In the genomic region with DNA sequence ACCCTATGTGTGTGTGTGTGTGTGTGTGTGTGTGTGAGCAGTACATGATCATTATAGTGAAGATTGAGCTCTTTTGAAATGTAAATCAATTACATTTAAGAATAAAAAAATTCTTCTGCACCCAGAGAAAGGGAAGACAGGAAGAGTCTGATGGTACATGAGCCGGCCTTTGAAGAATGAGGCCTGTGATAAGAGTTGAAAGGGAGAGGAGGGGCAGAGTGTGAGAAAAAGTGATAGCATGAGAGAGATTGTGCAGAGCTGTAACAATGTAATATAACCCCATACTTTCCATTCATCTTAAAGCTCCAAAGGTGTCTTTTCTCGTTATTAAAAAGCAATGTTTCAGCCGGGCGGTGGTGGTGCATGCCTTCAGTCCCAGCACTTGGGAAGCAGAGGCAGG, we compare ENCODE assay signal across 22 mouse cellular contexts. TPM values are rescaled to one million over a fixed set of nuclear protein-coding genes. Genes with fewer than 3 reads are reported as not detected.
A peak's percentile ranks its signal among the peaks of the same experiment; 100 is the strongest.
DNase-seq lines count a peak whose midpoint lies in the region; ATAC-seq and TF ChIP-seq lines count a peak whose summit lies in the region.
"Had no signal": no experiment of that assay in that cellular context is flagged by ENCODE, and none has a peak within 500 bp of the region (broad histone marks: within the 10 kb centered on the region; RNA-seq: fewer than 3 reads in every experiment).

No protein-coding gene starts in this region.

- no peaks in the 10 kb centered on the region for H3K36me3 ChIP-seq in liver, embryonic 13.5 days
- no peaks in the 10 kb centered on the region for H3K36me3 ChIP-seq in liver, postnatal 0 days (replicated peaks; ENCODE audit: insufficient read depth, low read length)
- H3K36me3 ChIP-seq in forebrain, embryonic 15.5 days, result no peaks in the 10 kb centered on the region
- H3K36me3 ChIP-seq: embryonic facial prominence, embryonic 10.5 days; embryonic facial prominence, embryonic 12.5 days; forebrain, embryonic 10.5 days; forebrain, embryonic 12.5 days; G1E had no signal

- no peak for DNase-seq in liver, embryonic 13.5 days
- no peak for DNase-seq in liver, postnatal 0 days
- DNase-seq in c-Kit-positive CD71-positive TER-119-negative erythroid progenitor cells, embryonic 14.5 days (ENCODE audit: low read depth), result peak; percentile 10
- no peak for DNase-seq in lung, postnatal 14 days
- DNase-seq: adrenal gland, adult 8-10 months; adrenal gland, postnatal 14 days; adrenal gland, postnatal 36 days; B cell, adult 2 months; forebrain, postnatal 0 days had no signal

- ATAC-seq in liver, embryonic 13.5 days (ENCODE audit: low read depth), result peak; percentile 62; the same call in 1 of the 2 replicates
- ATAC-seq in liver, postnatal 0 days, result no peak
- peak; percentile 55; the same call in 1 of the 2 replicates for ATAC-seq in erythroid progenitor cell, adult 5-6 weeks (replicated peaks; ENCODE audit: low FRiP score, poor library complexity, severe bottlenecking)
- ATAC-seq in megakaryocyte-erythroid progenitor cell, adult 5-6 weeks (replicated peaks; ENCODE audit: low FRiP score, low TSS enrichment, poor library complexity, severe bottlenecking), result peak; percentile 79
- no peak for ATAC-seq in forebrain, embryonic 15.5 days (replicated peaks)
- ATAC-seq: activated CD4-positive, CD25-positive, alpha-beta regulatory T cell, adult 4 months; CD4-positive, CD25-positive, alpha-beta regulatory T cell, adult 4 months; forebrain, embryonic 14.5 days; forebrain, postnatal 0 days; Patski had no signal

- H3K4me2 ChIP-seq in liver, embryonic 13.5 days, result no peak overlapping the region
- no peak overlapping the region for H3K4me2 ChIP-seq in liver, postnatal 0 days (ENCODE audit: low read depth, low read length)
- H3K4me2 ChIP-seq in forebrain, embryonic 15.5 days (replicated peaks), result no peak overlapping the region
- H3K4me2 ChIP-seq: embryonic facial prominence, embryonic 12.5 days; forebrain, embryonic 12.5 days had no signal

- peaks cover 9% of the 10 kb centered on the region for H3K4me1 ChIP-seq in liver, embryonic 13.5 days (replicated peaks)
- H3K4me1 ChIP-seq in liver, postnatal 0 days (ENCODE audit: insufficient read depth), result no peaks in the 10 kb centered on the region
- no peaks in the 10 kb centered on the region for H3K4me1 ChIP-seq in forebrain, embryonic 15.5 days
- H3K4me1 ChIP-seq: embryonic facial prominence, embryonic 12.5 days; forebrain, embryonic 12.5 days had no signal

- no peaks in the 10 kb centered on the region; the same call in 1 of the 2 replicates for H3K9me3 ChIP-seq in liver, embryonic 13.5 days (replicated peaks)
- H3K9me3 ChIP-seq in liver, postnatal 0 days (ENCODE audit: low read length), result no peaks in the 10 kb centered on the region
- H3K9me3 ChIP-seq in forebrain, embryonic 15.5 days, result no peaks in the 10 kb centered on the region
- H3K9me3 ChIP-seq: embryonic facial prominence, embryonic 12.5 days; forebrain, embryonic 10.5 days; forebrain, embryonic 12.5 days had no signal

- H3K27me3 ChIP-seq in liver, embryonic 13.5 days, result no peaks in the 10 kb centered on the region
- H3K27me3 ChIP-seq in liver, postnatal 0 days (ENCODE audit: insufficient read depth, low read length), result no peaks in the 10 kb centered on the region
- no peaks in the 10 kb centered on the region for H3K27me3 ChIP-seq in forebrain, embryonic 15.5 days
- H3K27me3 ChIP-seq: CH12.LX; embryonic facial prominence, embryonic 12.5 days; forebrain, embryonic 12.5 days had no signal

- H3K4me3 ChIP-seq in liver, embryonic 13.5 days (replicated peaks), result no peak overlapping the region
- no peak overlapping the region for H3K4me3 ChIP-seq in liver, postnatal 0 days (ENCODE audit: low read depth, low read length)
- no peak overlapping the region for H3K4me3 ChIP-seq in forebrain, embryonic 15.5 days
- H3K4me3 ChIP-seq: embryonic facial prominence, embryonic 10.5 days; embryonic facial prominence, embryonic 12.5 days; forebrain, embryonic 10.5 days; forebrain, embryonic 12.5 days had no signal

- H3K9ac ChIP-seq in liver, embryonic 13.5 days, result no peak overlapping the region
- no peak overlapping the region for H3K9ac ChIP-seq in liver, postnatal 0 days (replicated peaks)
- no peak overlapping the region for H3K9ac ChIP-seq in forebrain, embryonic 15.5 days (replicated peaks)
- H3K9ac ChIP-seq: embryonic facial prominence, embryonic 12.5 days; forebrain, embryonic 12.5 days; forebrain, postnatal 0 days had no signal

- TF ChIP-seq EP300 in liver, postnatal 0 days (IDR thresholded peaks at IDR 0.05; ENCODE audit: low read depth), result no peak

- WGBS in liver, embryonic 13.5 days (ENCODE audit: insufficient replicate concordance), result 56% methylated on average over 4 of the region's 4 CpGs
- WGBS in liver, postnatal 0 days (ENCODE audit: insufficient replicate concordance), result 60% methylated on average over 4 of the region's 4 CpGs
- WGBS in forebrain, embryonic 15.5 days, result 91% methylated on average over 4 of the region's 4 CpGs

- no peak for TF ChIP-seq CTCF in liver, postnatal 0 days (IDR thresholded peaks at IDR 0.05; ENCODE audit: low read depth)

- no peak overlapping the region for H3K27ac ChIP-seq in liver, embryonic 13.5 days
- no peak overlapping the region for H3K27ac ChIP-seq in liver, postnatal 0 days (ENCODE audit: low read depth)
- no peak overlapping the region for H3K27ac ChIP-seq in forebrain, embryonic 15.5 days (replicated peaks)
- H3K27ac ChIP-seq: embryonic facial prominence, embryonic 10.5 days; embryonic facial prominence, embryonic 12.5 days; forebrain, embryonic 10.5 days; forebrain, embryonic 12.5 days had no signal

RNA-seq across cellular contexts. Expression of a gene that starts 47.8 kb away (rescaled TPM):
- polyA plus RNA-seq in liver, embryonic 13.5 days (2015; fragmentation: Nextera tagmentation; extraction: Ambion mirVana), result 8.5 and 10.2 TPM in 2 replicates
- 3.0 and 4.4 TPM in 2 replicates for polyA plus RNA-seq in liver, postnatal 0 days (2015; fragmentation: Nextera tagmentation; extraction: Ambion mirVana)
- 96.8 and 117 TPM in 2 replicates for total RNA-seq in erythroid progenitor cell, adult 5-6 weeks (2015; ENCODE audit: low replicate concordance)
- total RNA-seq in erythroid progenitor cell, adult 5-6 weeks (2017; ENCODE audit: low replicate concordance), result 70.0 and 92.0 TPM in 2 replicates
- 20.8 and 25.4 TPM in 2 replicates for total RNA-seq in megakaryocyte-erythroid progenitor cell, adult 5-6 weeks (2014; fragmentation: Nextera tagmentation)
- 8.4 and 10.6 TPM in 2 replicates for total RNA-seq in megakaryocyte-erythroid progenitor cell, adult 5-6 weeks (2017)
- 1.5 and 1.7 TPM in 2 replicates for polyA plus RNA-seq in forebrain, embryonic 15.5 days (2015; fragmentation: Nextera tagmentation; extraction: Ambion mirVana)

Comparison
In these comparisons a context has a peak if more than half of its experiments do, and no peak if none do; other contexts are left out.
1. ATAC-seq: peak in liver, embryonic 13.5 days (single experiment), erythroid progenitor cell, adult 5-6 weeks (single experiment) and megakaryocyte-erythroid progenitor cell, adult 5-6 weeks (single experiment); none in liver, postnatal 0 days (single experiment) and forebrain, embryonic 15.5 days (single experiment).